Mouse (Mus musculus) inflammation-experienced regulatory T-cells (primary cell): ENCODE results near the gene Tacc3. TPM values are rescaled to one million over a fixed set of nuclear protein-coding genes. Genes with fewer than 3 reads are reported as not detected.

Source experiments
- polyA plus RNA-seq, 2 experiments: library from polyadenylated mRNA; unstranded; fragments of 100-300 nt; shearing (Covaris generic); gene quantifications; one replicate each; pipeline ENCODE4 v1.2.1; 2017

The Tacc3 gene
- polyA plus RNA-seq = 10 to 100 TPM in 1 of 2 experiments, 1 to 10 TPM in 1; 9.3 to 17.1 TPM

DNA sequence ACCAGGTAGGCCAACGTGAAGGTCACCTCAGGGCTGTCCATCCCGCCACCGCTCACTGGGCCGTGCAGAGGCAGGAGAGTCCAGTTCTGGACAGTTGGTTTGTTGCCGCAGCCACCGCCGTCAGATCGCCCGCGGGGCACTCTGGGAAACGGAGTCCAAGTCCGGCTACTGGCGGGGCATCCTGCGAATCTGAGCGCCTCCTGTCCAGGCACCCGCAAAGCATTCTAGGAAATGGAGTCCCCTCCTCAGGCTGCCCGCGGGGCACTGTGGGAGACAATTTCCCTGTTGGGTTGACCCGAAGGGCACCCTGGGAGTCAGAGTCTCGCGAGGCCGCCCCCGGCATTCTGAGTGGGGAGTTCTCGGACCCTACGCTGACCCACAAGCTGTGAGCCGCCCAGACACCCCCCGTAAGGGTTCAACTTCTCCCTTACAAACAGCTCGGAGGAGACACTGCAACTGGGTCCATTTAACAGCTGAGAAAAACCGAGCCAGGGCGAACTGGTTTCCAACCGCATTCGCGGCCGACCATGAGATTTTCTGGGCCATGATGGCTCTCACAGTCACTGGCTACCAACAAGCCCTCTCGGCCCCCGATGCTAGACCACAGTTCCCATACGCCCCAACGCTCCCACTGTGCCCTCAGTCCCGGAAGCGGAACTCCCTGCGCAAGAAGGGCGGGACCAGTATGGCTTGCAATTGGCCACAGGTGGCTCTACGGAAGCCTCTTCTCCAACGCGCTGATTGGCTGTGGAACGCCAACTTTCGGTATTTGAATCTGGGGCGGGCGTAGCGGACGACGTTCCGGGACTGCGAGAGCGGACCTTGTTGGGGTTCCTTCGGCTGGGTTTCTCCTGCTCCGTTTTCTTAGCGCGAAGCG lies at the start of gene Tacc3, which contains the start of gene Tmem129:
Gene Tacc3 (plus strand): TSS at position 342 of the 877 bp plus-strand sequence.
Gene Tmem129 (minus strand): TSS at position 630 of the 877 bp plus-strand sequence.

DNA sequence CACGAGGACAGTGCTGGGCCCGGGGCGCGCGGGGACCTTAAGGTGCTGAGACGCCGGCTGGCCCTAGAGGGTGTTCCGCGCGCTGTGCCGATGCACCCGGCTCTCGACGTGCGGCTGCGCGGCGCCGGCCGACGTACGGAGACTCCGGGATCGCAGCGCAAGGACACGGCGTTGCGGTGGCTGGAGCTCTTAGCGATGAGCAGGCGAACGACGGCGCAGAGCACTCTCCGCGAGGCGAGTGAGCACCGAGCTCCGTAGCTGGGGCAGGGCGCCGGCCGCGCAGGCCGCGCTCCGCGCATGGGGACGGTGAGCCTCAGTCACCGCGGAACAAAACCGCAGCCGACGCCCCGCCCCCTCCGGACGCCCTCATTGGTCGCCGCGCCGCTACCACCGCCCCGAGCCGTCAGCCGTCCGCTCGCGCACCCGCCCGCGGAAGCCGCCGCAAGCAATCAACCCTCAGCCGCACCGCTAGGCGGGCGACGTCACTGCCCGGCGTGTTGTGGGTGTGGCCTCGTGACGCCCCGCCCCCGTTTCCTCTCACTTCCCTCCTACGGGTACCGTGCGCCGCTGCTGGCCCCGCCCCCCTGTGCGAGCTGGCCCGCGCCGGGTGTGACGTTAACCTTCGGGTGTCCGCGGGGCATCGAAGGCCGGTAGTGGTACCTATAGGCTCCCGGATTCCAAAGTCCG lies 28.5 kb upstream of the Tacc3 start, which contains the start of the genes Fam53a and Gm9903:
Gene Fam53a (minus strand): TSS at position 335 of the 687 bp plus-strand sequence.
Gene Gm9903 (plus strand): TSS at position 625 of the 687 bp plus-strand sequence.

DNA sequence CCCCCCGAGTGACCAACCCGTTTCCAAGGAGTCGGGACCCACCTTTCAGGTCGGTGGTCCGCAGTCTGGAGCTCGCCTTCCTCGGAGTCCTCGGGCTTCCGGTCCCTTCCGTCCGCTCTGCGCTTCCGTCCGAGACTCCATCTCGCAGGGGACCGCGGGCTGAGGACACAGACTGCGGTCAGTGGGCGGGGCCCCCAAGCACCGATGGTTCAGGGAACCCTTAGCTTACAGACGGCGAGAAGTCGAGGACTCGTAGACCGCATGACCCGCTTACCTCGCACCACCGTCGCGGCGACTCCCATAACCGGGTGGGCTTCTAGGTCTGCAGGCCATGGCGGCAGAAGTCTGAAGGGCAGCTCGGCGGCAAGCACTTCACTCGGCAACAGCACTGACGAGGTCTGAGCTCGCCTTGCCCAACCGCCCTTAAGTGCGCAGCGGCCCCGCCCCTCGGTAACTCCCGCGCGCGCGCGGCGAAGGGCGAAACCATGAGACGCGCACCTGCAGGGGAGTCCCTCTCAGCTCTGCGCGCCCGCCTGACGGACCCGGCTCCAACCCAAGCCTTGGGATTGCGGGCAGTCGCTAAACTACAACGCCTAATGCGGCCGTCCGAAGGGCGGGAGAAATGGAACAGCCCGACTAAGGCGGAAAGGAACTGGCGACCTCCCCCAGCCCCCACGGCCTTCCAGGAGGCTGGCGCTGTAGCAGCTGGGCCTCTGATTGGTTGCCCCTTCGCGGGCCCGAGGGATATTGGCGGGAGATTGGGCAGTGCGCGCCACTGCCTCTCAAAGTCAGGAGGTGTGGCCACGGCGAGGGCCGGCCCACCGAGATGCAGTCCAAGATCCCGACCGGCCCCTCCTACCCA lies 5.8 kb upstream of the Tacc3 start, which contains the start of gene Slbp:
Gene Slbp (minus strand): TSS at position 654 of the 862 bp plus-strand sequence.

DNA sequence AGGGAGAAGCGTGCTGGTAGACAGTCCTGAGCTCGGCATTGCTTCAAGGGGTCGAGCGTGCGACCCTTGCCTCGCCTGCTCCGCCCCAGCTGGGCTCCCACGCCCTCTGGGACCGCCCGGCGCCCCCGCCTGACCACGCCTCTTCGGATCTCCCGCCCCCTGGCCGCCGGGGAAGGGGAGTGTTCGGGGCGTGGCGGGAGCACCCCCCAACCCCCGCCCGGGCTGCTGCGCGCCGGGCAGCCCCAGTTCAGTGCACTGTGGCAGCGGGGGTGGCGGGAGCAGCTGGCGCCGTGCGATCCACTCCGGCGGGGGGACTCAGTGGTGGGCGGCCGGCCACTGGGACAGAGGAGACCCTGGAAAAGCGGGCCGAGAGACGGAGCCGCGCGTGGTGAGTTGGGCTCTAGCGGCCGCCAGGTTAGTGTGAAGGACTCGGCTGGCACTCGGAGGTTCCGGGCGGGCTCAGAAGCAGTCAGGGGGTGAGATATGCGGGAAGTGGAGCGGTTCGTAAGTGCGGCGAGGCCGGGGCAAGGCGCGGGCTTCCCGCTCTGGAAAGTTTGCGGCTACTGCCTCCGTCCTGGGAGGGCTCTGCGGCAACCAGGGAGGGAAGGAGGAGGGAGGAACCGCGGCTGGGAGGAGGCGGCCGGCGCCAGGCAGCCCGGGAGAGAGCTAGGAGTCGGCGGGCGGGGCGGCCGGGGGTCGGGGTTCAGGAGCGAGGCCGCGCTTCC lies 63.8 kb downstream of the Tacc3 start, which contains the start of gene Fgfr3:
Gene Fgfr3 (plus strand): TSS at position 134 of the 725 bp plus-strand sequence.

Other genes with a start within 250 kb of the Tacc3 start
- not detected for gene Nkx1-1, start 224.2 kb upstream of the Tacc3 start, polyA plus RNA-seq
- gene Fam53a, start 28.5 kb upstream of the Tacc3 start, polyA plus RNA-seq = 10 to 100 TPM; 67.7 to 78.0 TPM
- 1 to 10 TPM in 1 of 2 experiments, under 1 TPM in 1; 0.20 to 1.2 TPM for gene Gm9903, start 28.2 kb upstream of the Tacc3 start, polyA plus RNA-seq
- gene Slbp, start 5.6 kb upstream of the Tacc3 start, polyA plus RNA-seq = 100 to 1,000 TPM; 147 to 155 TPM
- 10 to 100 TPM; 31.9 to 38.8 TPM for gene Tmem129, start 288 bp downstream of the Tacc3 start, polyA plus RNA-seq
- gene Fgfr3, start 63.5 kb downstream of the Tacc3 start, polyA plus RNA-seq = under 1 TPM; 0.36 to 0.53 TPM
- gene Letm1, start 124.7 kb downstream of the Tacc3 start, polyA plus RNA-seq = 100 to 1,000 TPM in 1 of 2 experiments, 10 to 100 TPM in 1; 96.4 to 113 TPM
- gene Nsd2, start 162.6 kb downstream of the Tacc3 start, polyA plus RNA-seq = 10 to 100 TPM; 23.5 to 29.7 TPM